Mouse (Mus musculus): ENCODE results near the gene Cul4a.

GRCm38 (mm10) chr8:13162098-13162497 lies 56.7 kb downstream of the Cul4a start:
- TF ChIP-seq CTCF (IDR thresholded peaks at IDR 0.05; ENCODE audit: insufficient read depth, low read depth, low read length) (no peak), POLR2A (IDR thresholded peaks at IDR 0.05; ENCODE audit: insufficient read depth, low read depth, low read length) (no peak)

All from olfactory bulb, adult 2 months (tissue).